Mouse (Mus musculus): Measurements from ENCODE around the gene Gm6525. TPM values are rescaled to one million over a fixed set of nuclear protein-coding genes. Genes with fewer than 3 reads are reported as not detected.

The Gm6525 gene
- total and polyA plus RNA-seq, 2 experiments from 2014 or later, result 2.3 TPM; not detected in 1

DNA sequence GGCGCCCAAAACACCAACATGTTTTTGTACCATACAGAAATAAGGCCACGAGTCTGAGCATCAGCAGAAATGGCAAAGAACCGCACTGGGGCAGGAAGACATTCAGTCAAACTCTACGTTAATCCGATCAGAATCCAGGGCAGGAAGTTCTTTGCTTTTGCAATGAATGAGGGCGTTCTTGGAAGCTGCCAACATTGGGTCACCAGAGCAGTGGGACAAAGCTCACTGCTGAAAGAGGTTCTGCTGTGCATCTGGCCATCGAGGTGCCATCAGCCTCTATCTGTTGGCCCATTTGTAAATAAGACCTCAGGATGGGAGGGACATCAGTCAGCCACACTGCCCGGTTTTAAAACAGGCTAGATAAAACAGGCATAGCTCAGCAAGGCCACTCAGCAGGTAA is 7.2 kb downstream of the Gm6525 start:
- no peak overlapping the region for H3K4me3 ChIP-seq (ENCODE audit: low read length)
- no peak for ATAC-seq
- WGBS, result 31% methylated on average over 8 of the region's 8 CpGs
- peaks cover 7% of the 10 kb centered on the region for H3K36me3 ChIP-seq (ENCODE audit: insufficient read depth, low read length)
- DNase-seq (ENCODE audit: low spot score), result no peak
- TF ChIP-seq CTCF (IDR thresholded peaks at IDR 0.05; ENCODE audit: low read depth), result no peak
- H3K9ac ChIP-seq (replicated peaks; ENCODE audit: low read length), result no peak overlapping the region
- H3K9me3 ChIP-seq (ENCODE audit: low read length), result no peaks in the 10 kb centered on the region
- H3K4me2 ChIP-seq (ENCODE audit: low read depth, low read length), result no peak overlapping the region
- no peaks in the 10 kb centered on the region for H3K27me3 ChIP-seq (ENCODE audit: insufficient read depth, low read length)
- H3K4me1 ChIP-seq (ENCODE audit: insufficient read depth, low read length), result 0 out of 2 replicates have a peak, but pooled peaks cover 3% of the 10 kb centered on the region
- no peak overlapping the region; the same call in 1 of the 2 replicates for H3K27ac ChIP-seq

DNA sequence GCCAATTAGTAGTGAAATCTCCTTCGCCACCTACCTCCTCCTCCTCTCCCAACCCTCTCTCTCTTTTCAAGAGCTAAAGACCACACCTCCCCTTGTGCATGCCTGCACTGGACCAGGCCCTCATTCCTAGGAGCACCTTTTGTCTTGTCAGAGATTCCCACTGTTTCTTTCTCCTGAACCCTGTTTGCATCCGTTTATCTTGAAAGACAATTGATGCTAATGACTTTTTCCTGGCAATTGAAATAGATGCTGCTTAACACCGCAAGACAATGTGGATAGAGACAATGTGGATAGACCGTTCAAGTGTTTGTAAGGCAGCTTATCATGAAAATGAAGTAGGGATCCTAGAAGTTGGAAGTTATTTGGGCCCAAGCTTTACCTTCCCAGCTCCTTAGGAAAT is 7.8 kb downstream of the Gm6525 start:
- Histone ChIP-seq H3K27ac (no peak overlapping the region), H3K9ac (replicated peaks; ENCODE audit: low read length) (no peak overlapping the region), H3K4me1 (ENCODE audit: insufficient read depth, low read length) (0 out of 2 replicates have a peak, but pooled peaks cover 3% of the 10 kb centered on the region), H3K4me3 (ENCODE audit: low read length) (no peak overlapping the region), H3K9me3 (ENCODE audit: low read length) (no peaks in the 10 kb centered on the region), H3K27me3 (ENCODE audit: insufficient read depth, low read length) (no peaks in the 10 kb centered on the region), H3K36me3 (ENCODE audit: insufficient read depth, low read length) (peaks cover 2% of the 10 kb centered on the region), H3K4me2 (ENCODE audit: low read depth, low read length) (no peak overlapping the region)
- ATAC-seq, result no peak
- WGBS, result 34% methylated on average over 4 of the region's 4 CpGs
- DNase-seq (ENCODE audit: low spot score), result no peak
- TF ChIP-seq CTCF (IDR thresholded peaks at IDR 0.05; ENCODE audit: low read depth), result no peak

DNA sequence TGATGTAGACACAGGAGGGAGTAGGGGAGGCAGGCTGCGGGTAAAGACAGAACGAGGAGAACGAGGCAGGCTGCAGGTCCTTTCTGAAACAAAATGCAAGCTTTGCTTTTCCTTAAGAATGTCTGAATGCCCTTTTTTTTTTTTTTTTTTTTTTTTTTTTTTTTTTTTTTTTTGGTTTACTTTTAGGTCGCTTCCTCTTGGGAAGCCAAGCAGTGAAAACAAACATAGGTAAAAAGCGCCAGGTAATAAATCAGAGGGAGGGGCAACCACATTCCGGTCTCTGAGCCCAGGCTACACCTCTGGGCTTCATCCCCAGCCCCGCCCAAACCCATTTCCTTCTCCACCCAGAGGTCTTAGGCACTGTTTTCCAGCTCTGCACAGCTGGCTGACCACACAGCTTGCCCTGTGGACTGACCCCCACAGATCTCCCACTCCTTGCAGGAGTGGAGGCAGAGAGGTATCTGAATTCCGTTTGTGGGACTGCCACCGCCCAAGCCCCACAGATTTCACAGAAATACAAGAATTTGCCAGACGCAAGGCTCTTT is 15.8 kb downstream of the Gm6525 start:
- 76% methylated on average over 10 of the region's 10 CpGs for WGBS
- H3K4me2 ChIP-seq (ENCODE audit: low read depth, low read length), result 0 out of 2 replicates have a peak overlapping the region, but pooled peaks have one; percentile 18

DNA sequence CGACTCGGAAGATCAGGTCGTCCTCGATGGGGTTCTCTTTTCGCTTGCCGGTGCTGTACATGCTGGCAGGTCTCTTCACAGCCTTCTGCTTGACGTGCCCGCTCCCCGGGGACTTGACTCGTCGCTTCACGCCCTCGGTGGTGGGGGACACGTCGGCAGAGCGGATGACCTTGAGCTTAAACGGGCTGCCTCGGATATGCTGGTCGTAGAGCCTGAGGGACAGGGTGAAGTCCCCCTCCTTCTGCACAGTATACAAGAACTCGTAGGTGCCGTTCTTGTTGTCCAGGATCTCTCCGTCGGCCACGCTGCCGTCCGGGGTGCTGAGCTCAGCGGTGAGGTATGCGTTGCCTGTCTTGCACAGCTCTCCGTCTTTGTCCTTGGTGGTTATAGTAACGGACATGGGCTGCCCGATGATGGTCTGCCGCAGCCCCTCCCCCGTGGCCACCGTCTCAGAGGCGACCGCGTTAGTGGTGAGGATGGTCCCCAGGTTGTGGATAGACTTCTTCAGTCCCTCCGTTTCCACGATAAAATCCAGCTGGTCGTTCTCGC is 16.7 kb downstream of the Gm6525 start:
- Histone ChIP-seq H3K27me3 (ENCODE audit: insufficient read depth, low read length) (no peaks in the 10 kb centered on the region), H3K4me2 (ENCODE audit: low read depth, low read length) (peak overlapping the region; percentile 18), H3K27ac (peak overlapping the region; percentile 32; the same call in 1 of the 2 replicates), H3K4me1 (ENCODE audit: insufficient read depth, low read length) (0 out of 2 replicates have a peak, but pooled peaks cover 2% of the 10 kb centered on the region), H3K9ac (replicated peaks; ENCODE audit: low read length) (no peak overlapping the region), H3K9me3 (ENCODE audit: low read length) (no peaks in the 10 kb centered on the region), H3K36me3 (ENCODE audit: insufficient read depth, low read length) (peaks cover 29% of the 10 kb centered on the region), H3K4me3 (ENCODE audit: low read length) (no peak overlapping the region)
- DNase-seq (ENCODE audit: low spot score), result peak; percentile 23
- ATAC-seq, result peak; percentile 47
- no peak for TF ChIP-seq CTCF (IDR thresholded peaks at IDR 0.05; ENCODE audit: low read depth)
- 21% methylated on average over 41 of the region's 41 CpGs for WGBS

More for the DNA sequence above, 15.8 kb downstream of the Gm6525 start:
- Histone ChIP-seq H3K9ac (replicated peaks; ENCODE audit: low read length) (no peak overlapping the region), H3K4me1 (ENCODE audit: insufficient read depth, low read length) (0 out of 2 replicates have a peak, but pooled peaks cover 2% of the 10 kb centered on the region), H3K36me3 (ENCODE audit: insufficient read depth, low read length) (peaks cover 25% of the 10 kb centered on the region), H3K27ac (no peak overlapping the region), H3K4me3 (ENCODE audit: low read length) (no peak overlapping the region), H3K27me3 (ENCODE audit: insufficient read depth, low read length) (no peaks in the 10 kb centered on the region), H3K9me3 (ENCODE audit: low read length) (no peaks in the 10 kb centered on the region)
- DNase-seq (ENCODE audit: low spot score) (no peak), ATAC-seq (no peak)
- no peak for TF ChIP-seq CTCF (IDR thresholded peaks at IDR 0.05; ENCODE audit: low read depth)

DNA sequence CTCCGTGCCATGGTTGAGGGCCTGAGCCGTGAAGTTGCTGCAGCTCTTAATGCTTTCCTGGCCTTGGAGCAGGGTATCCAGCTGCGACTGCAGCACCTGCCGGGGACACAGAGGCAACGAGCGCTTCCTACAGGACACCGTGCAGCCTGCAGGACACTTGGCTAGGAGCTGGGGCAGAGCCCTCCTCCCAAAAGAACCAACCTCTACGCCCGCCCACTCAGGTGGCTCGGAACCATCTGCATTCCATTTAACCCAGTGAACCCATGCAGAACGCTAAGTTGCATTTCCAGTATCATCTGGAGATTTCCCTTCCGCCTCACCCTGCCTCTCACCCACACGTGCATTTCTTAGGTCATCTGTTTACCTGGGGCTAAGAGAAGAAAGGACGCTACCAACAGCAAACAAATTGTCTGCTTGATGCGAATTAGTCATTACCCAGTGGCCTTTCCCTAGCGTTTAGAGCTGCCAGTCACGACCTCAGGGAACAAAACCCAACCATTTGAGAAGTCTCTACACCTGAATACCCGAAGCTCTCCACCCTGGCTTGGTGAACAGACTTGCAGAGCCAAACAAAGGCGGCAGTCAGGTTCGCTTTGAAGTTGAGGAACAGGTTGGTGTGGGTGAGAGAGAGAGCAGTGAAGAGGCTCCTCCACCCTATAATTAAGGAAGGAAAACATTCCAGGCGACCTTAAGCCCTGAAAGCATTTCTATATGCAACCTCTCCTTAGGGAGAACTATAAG is 17.4 kb downstream of the Gm6525 start:
- no peak overlapping the region for H3K9ac ChIP-seq (replicated peaks; ENCODE audit: low read length)
- peaks cover 29% of the 10 kb centered on the region for H3K36me3 ChIP-seq (ENCODE audit: insufficient read depth, low read length)
- no peak for TF ChIP-seq CTCF (IDR thresholded peaks at IDR 0.05; ENCODE audit: low read depth)
- no peaks in the 10 kb centered on the region for H3K9me3 ChIP-seq (ENCODE audit: low read length)
- 52% methylated on average over 21 of the region's 21 CpGs for WGBS
- no peaks in the 10 kb centered on the region for H3K27me3 ChIP-seq (ENCODE audit: insufficient read depth, low read length)
- H3K4me2 ChIP-seq (ENCODE audit: low read depth, low read length), result peak overlapping the region; percentile 18
- H3K4me1 ChIP-seq (ENCODE audit: insufficient read depth, low read length), result 0 out of 2 replicates have a peak, but pooled peaks cover 2% of the 10 kb centered on the region
- H3K27ac ChIP-seq, result peak overlapping the region; percentile 32; the same call in 1 of the 2 replicates
- peak; percentile 44 for ATAC-seq
- no peak for DNase-seq (ENCODE audit: low spot score)
- H3K4me3 ChIP-seq (ENCODE audit: low read length), result no peak overlapping the region

DNA sequence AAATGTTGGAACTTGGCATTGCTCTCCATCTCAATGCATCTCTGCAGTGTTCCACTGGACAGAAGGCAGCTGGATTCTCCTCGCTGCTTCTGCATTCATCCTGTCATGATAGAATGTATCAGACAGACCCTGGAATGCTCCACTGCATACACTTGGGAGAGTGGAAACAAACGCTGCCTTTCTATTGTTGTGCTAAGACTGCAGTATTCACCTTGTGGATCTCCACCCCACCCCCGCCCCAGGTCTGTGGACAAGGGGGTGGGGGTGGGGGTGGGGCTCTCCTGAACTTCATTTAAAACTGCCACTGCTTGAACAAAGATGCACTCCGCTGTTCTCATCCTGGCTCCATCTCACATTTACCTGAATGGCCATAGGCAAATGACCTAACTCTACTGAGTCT is 20.0 kb downstream of the Gm6525 start:
- DNase-seq (ENCODE audit: low spot score) (no peak), ATAC-seq (no peak)
- no peak overlapping the region for H3K4me2 ChIP-seq (ENCODE audit: low read depth, low read length)
- H3K4me1 ChIP-seq (ENCODE audit: insufficient read depth, low read length), result 0 out of 2 replicates have a peak, but pooled peaks cover 2% of the 10 kb centered on the region
- WGBS, result 57% methylated on average over 4 of the region's 4 CpGs
- no peak for TF ChIP-seq CTCF (IDR thresholded peaks at IDR 0.05; ENCODE audit: low read depth)
- H3K4me3 ChIP-seq (ENCODE audit: low read length), result no peak overlapping the region
- no peaks in the 10 kb centered on the region for H3K27me3 ChIP-seq (ENCODE audit: insufficient read depth, low read length)
- no peak overlapping the region for H3K27ac ChIP-seq
- H3K9ac ChIP-seq (replicated peaks; ENCODE audit: low read length), result no peak overlapping the region
- H3K9me3 ChIP-seq (ENCODE audit: low read length), result no peaks in the 10 kb centered on the region
- H3K36me3 ChIP-seq (ENCODE audit: insufficient read depth, low read length), result peaks cover 27% of the 10 kb centered on the region

Data from hindbrain, postnatal 0 days (tissue).